Mouse (Mus musculus): ENCODE data around the gene Urad.

DNA sequence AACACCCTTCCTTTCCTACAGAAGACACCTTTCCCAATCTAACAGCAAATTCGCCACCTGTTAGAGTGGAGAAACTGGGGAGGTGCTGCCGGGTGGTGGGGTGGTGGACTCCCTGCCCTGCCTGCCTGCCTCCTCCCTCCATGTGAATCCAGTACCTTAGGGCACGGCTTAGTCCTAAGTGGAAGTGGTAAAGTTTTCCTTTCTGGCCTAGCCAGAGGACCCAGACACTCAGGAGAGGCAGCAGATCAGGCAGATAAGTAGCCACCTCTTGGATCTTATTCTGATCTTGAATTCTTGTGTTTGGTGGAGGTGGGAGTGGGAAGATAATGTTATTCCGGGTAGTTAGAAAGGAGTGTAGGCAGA, 22.3 kb downstream of the Urad start:
- TF ChIP-seq CTCF (IDR thresholded peaks at IDR 0.05; ENCODE audit: extremely low read depth, insufficient read depth, insufficient read length, insufficient replicate concordance), result no peak
- TF ChIP-seq POLR2A (IDR thresholded peaks at IDR 0.05; ENCODE audit: low read depth, low read length), result no peak

All from spleen, adult 2 months (tissue).